Mouse (Mus musculus) olfactory bulb, adult 2 months (tissue): ENCODE measurements around the gene Dnajc7.

Source experiments
- CTCF ChIP-seq: fragments of 200-500 bp; IDR thresholded peaks from 2 replicates; pipeline ENCODE4 v1.5.1; 2012; ENCODE audit warnings: low read depth, mild to moderate bottlenecking, low read length, moderate library complexity; ENCODE audit not compliant: insufficient read depth
- POLR2A ChIP-seq: fragments of 200-500 bp; IDR thresholded peaks from 2 replicates; pipeline ENCODE4 v1.6.1; 2012; ENCODE audit warnings: mild to moderate bottlenecking, low read depth, low read length, moderate library complexity; ENCODE audit not compliant: insufficient read depth

- TF ChIP-seq CTCF (no peak), POLR2A (peak; percentile 40; the same call in 1 of the 2 replicates)
These were observed 45.1 kb downstream of the Dnajc7 start, which contains the start of gene Cnp for GRCm38 (mm10) chr11:100574708-100575483.
